Mouse (Mus musculus): ENCODE data around the gene Bpgm.

Gene Bpgm

GRCm38 (mm10) chr6:34475974-34476794 is at the start of gene Bpgm:
Gene Bpgm, plus strand, starts transcription at chr6:34476207.
- peak; percentile 98 for DNase-seq

DNA sequence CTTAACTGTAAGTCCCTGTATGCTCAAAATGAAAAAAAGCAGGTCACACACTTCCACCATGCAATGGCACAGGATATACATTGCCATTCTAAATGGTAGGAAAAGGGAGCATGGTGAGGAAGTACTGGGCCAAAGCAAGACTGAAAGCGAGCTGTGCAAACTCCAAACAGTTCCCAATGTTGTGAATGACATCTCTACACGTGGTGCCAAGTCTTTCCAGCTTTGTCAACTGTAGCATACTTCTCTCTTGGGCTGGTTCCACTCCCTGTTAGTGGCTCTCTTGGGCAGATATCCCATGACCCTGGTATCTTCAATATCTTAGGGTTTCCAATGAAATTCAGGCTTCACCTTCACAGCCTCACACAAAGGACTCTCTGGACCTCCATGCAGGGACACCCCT is 37.0 kb upstream of the Bpgm start:
- DNase-seq: no peak

GRCm38 (mm10) chr6:34441556-34442257 is 34.3 kb upstream of the Bpgm start:
- peak; percentile 19 for DNase-seq

DNA sequence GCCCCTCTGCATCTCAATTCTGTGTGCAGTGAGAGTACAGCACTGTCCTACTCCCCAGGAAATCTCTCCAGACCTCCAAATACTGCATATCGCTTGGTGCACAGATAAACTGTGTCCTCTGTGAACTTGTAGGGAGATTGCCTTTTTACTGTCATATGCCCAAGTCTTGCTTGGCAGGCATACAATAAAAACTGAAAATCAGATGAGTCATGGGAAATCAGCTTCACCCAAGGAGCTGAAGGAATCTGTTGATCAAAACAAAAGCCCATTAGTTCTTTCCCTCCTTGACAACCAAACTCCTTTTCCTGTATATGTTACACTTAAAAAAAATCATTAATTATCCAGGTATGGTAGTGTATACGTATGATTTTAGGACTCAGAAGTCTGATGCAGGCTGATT is 32.2 kb upstream of the Bpgm start:
- no peak for DNase-seq

DNA sequence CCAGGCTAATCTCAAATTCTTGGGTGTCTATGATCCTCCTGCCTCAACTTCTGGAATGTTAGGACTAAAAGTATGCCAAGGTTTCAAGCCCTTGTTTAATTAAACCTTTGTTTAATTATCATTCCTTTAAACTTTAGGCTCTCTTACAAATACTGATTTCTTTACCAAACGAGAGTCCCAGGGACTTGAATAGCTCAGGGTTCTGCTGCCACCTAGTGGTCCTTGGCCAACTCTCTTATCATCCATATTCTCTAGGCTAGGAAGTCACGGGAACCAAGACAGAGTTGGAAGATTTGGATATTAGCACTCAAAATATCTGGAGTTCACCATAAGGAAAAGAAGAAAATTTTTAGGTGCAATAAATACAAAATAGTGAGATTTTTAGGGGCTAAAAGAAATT is 28.0 kb upstream of the Bpgm start:
- DNase-seq: peak; percentile 81

GRCm38 (mm10) chr6:34448696-34449095 is 27.3 kb upstream of the Bpgm start:
- no peak for DNase-seq

GRCm38 (mm10) chr6:34452963-34453770 is 22.8 kb upstream of the Bpgm start:
- DNase-seq: no peak

DNA sequence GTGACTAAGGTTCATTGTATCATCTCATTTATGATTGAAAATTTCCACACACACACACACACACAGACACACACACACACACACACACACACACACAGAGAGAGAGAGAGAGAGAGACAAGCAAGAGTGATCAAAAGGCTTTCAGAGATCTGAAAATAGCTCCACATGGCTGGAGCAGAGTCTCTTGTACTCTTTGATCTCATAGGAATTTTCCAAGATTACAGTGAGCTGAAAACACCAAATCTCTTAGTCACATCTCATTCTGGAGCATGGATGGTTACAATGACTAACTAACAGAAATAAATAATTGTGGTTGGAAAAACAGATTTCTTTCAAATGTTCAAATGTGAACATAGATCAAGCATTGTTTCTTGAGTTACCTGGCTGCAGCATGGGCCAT is 16.6 kb upstream of the Bpgm start:
- no peak for DNase-seq

- no peak for DNase-seq
Measured at GRCm38 (mm10) chr6:34460651-34461050, 15.4 kb upstream of the Bpgm start.

GRCm38 (mm10) chr6:34463582-34463981 is 12.4 kb upstream of the Bpgm start:
- DNase-seq: no peak

- no peak for DNase-seq
Measured at GRCm38 (mm10) chr6:34471434-34472110, 4.4 kb upstream of the Bpgm start.

- DNase-seq: no peak
Measured at GRCm38 (mm10) chr6:34473346-34473745, 2.7 kb upstream of the Bpgm start.

DNA sequence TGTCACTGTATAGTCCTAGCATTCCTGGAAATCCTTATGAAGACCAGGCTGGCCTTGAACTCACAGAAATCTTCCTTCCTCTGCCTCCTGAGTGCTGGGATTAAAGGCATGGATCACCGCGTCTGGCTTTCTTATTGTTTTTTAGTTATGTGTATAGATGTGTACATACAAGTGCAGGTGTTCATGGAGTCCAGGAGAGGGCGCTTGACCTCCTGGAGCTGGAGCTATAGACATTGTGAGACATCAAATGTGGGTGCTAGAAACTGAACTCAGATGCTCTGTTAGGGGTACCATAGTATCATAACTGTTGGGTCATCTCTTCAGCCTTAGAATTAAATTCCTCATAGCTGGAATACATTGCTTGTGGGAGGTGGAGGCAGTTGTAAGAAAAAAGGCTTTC is 2.0 kb upstream of the Bpgm start:
- no peak for DNase-seq

DNA sequence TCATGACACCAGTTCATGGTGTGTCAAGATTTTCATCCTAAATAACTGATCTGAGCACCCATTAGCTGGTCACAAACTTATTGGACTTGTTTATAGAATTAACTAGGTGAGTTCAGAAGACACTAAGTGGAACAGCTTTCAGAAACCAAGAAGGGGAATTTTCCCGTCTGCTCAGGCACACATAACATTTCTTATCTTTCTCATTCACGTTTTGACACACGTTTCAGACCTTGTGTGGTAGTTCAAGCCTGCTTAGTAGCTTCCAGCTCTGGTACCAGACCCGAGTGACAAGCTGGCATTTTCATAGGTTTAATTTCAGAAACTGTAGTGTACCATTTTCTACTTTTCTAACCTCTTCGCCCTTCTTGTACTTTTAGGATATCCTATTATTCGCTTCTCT is 616 bp upstream of the Bpgm start:
- DNase-seq: peak; percentile 10

GRCm38 (mm10) chr6:34478036-34478435 is 2.0 kb downstream of the Bpgm start:
- DNase-seq: no peak

DNA sequence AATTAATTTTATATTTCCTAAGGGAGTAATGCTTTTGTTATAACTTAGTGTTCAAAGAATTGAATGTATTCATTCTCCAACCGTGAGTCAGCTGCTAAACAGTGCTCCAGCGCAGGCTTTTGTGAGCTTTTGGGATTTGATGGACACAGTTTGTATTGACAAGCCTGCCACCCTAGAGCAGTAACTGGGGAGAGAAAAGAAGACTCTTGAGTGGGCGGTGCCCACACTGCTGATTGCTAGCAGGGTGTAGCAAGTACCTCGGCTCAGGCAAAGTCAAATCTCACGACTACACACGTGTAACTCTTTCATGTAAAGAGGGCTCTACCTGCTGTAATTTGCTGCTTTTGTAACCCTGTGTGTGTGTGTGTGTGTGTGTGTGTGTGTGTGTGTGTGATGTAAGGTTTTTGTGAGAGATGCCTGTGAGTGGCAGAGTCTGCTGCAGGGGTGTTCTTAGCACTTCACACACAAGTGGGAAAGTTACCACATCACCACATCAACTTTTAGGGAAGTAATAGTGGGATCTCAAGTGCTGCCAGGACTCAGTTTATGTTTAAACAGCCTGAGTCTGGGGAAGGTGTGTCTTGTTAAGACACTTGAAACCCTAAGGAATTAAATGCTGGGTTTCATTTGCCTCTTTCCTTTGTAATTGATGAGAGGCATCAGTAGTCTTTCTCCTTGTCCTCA is 2.8 kb downstream of the Bpgm start:
- no peak for DNase-seq

DNA sequence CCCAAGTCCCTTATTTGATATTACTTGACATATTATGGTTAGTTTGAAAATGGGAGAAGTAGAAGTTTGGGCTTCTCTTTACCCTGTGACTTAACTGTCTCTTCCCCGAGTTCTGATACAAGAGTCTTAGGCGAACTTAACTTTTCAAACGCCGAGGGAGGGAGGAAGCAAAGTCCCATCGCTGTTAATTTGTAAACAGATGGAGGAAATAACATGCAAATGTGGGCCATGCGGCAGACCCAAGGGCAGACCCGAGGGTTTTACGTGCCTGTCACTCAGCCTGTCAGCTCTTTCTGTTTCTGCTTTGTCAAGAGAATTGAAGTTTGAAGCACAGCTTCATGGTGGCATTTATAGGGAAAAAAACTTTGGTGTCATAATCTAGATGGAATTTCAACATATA is 3.5 kb downstream of the Bpgm start:
- no peak for DNase-seq

- DNase-seq: no peak
Measured at GRCm38 (mm10) chr6:34480749-34481148, 4.7 kb downstream of the Bpgm start.

- DNase-seq: no peak
Measured at GRCm38 (mm10) chr6:34481349-34481748, 5.3 kb downstream of the Bpgm start.

GRCm38 (mm10) chr6:34482842-34483241 is 6.8 kb downstream of the Bpgm start:
- no peak for DNase-seq

DNA sequence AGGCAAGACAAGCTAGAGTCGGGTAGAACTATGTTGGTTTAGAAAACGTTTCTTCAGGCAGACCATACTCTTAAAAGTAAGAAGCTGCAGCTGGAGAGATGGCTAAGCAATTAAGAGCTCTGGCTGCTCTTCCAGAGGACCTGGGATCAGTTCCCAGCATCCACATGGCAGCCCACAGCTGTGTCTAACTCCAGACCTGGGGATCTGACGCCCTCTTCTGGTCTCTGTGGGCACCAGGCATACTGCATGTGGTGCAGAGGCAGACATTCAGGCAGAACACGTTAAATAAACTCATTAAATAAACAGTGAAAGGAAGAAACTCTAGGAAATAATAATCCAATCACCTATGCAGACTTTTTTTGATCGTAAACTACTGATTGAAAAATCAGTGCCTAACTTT is 7.4 kb downstream of the Bpgm start:
- DNase-seq: no peak

DNA sequence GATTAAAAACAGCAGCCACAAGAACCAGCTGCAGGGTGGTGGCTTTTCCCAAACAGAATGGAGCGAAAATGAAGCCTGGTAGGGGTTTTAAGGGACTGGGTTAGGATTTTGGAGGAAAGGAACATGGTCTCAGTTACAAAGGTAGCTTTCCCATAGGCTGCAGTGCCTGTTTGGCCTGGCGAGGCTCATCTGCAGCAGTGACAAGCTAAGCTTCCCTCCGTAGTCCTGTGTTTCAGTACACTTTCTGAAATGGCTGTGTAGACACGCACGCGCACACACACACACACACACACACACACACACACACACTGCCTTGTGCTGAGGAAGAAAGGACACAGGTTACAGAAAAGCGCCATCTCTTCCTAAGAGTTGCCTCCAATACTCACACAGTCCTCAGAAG is 7.8 kb downstream of the Bpgm start:
- no peak for DNase-seq
